Mouse (Mus musculus) left cerebral cortex, adult 2 months (tissue): Measurements from ENCODE around the gene Serpinb8. TPM values are rescaled to one million over a fixed set of nuclear protein-coding genes. Genes with fewer than 3 reads are reported as not detected.

Experiments used
- DNase-seq, 2 experiments: peaks; one replicate each; pipeline ENCODE4 v3.0.0; 2021 to 2022; ENCODE audit warnings: low spot score in 2 of 2, mixed read lengths in 1 of 2; ENCODE audit errors: extremely low spot score in 1 of 2
- H3K27ac ChIP-seq: fragments of 200-600 bp; 2 replicates; pipeline ENCODE4 v1.8.1; 2022
- H3K4me3 ChIP-seq: fragments of 200-600 bp; 2 replicates; pipeline ENCODE4 v1.8.1; 2022
- CTCF ChIP-seq: fragments of 200-600 bp; IDR thresholded peaks from 2 replicates; pipeline ENCODE4 v1.8.1; 2022; ENCODE audit warnings: antibody characterized with exemption, mild to moderate bottlenecking, moderate library complexity
- intact Hi-C: fragments of 180-260 bp; cut with DNase I; formaldehyde crosslinking; loops from one replicate; pipeline ENCODE4 v1.15.1; 2025
- total RNA-seq, 2 experiments: library from RNA; stranded (reverse); gene quantifications; 2 replicates each; pipeline ENCODE4 v1.2.3; 2021

Serpinb8 gene
- total RNA-seq, 2 experiments from 2014 or later: 16.0 to 17.7 TPM

- intact Hi-C loops: no loop called here
- Histone ChIP-seq H3K4me3 (no peak overlapping the region), H3K27ac (no peak overlapping the region)
- DNase-seq: no peak
- TF ChIP-seq CTCF: no peak
These were observed 1.2 kb upstream of the Serpinb8 start for GRCm38 (mm10) chr1:107588642-107589041.

DNA sequence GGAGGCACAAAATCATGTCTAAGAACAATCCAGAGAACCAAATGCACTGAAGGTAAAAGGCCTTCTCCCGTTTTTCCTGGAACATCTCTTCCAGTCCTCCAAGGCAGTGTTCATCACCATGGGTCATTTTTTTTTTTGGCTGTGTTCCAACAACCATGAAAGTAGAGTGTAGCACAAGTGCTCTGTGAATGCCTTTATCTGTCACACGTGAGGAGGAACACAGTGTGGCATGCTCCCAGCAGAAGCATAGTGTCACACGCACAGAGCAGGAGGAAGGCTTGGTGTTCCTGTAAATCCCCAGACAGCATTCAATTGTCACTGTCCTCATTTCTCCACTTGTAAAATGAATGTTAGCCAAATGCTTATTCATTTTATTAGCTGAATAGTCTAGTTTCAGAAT lies 2.8 kb downstream of the Serpinb8 start:
- intact Hi-C loops: loop anchor here (2.0 kb wide), 2 partner anchors 16 to 26 kb away; no protein-coding TSS in a partner anchor
- TF ChIP-seq CTCF: no peak
- DNase-seq: no peak
- H3K27ac ChIP-seq: no peak overlapping the region
- H3K4me3 ChIP-seq: no peak overlapping the region

- Histone ChIP-seq H3K4me3 (no peak overlapping the region), H3K27ac (no peak overlapping the region)
- DNase-seq: no peak
- intact Hi-C loops: loop anchor here (2.0 kb wide), 2 partner anchors 17 to 27 kb away; no protein-coding TSS in a partner anchor
- TF ChIP-seq CTCF: peak; percentile 46
These were observed 3.7 kb downstream of the Serpinb8 start for GRCm38 (mm10) chr1:107593469-107593868.

DNA sequence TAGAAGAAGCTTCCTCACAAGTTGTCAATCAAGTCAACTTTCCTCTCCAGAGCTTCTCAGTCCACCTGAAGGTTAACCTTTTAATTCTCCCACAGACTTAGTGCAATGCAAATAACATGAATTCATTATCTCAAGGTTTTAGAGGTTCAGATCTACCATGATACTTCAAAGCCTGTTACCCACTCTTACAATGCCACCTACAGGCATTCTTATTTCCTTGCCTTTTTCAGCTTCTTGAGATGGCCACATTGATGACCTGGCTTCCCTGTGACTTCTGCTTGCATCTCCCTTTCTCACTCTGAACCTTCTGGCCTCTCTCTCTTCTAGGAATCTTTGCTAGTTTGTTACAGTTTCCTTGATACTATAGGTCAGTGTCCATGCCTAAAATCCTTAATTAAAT lies 7.1 kb downstream of the Serpinb8 start:
- intact Hi-C loops: no loop called here

GRCm38 (mm10) chr1:107598476-107598875 lies 8.7 kb downstream of the Serpinb8 start:
- TF ChIP-seq CTCF: peak; percentile 77
- DNase-seq: no peak
- no peak overlapping the region for H3K4me3 ChIP-seq
- no peak overlapping the region for H3K27ac ChIP-seq
- intact Hi-C loops: loop anchor here (1.0 to 2.0 kb wide), 2 partner anchors 33 to 356 kb away; no protein-coding TSS in a partner anchor

More for the DNA sequence above, 7.1 kb downstream of the Serpinb8 start:
- Histone ChIP-seq H3K4me3 (no peak overlapping the region), H3K27ac (no peak overlapping the region)
- no peak for DNase-seq
- TF ChIP-seq CTCF: no peak

- intact Hi-C loops: no loop called here
- TF ChIP-seq CTCF: no peak
- Histone ChIP-seq H3K4me3 (no peak overlapping the region), H3K27ac (no peak overlapping the region)
- DNase-seq: no peak
These were observed 19.1 kb downstream of the Serpinb8 start for GRCm38 (mm10) chr1:107608942-107609341.

- intact Hi-C loops: no loop called here
- DNase-seq: no peak
- Histone ChIP-seq H3K27ac (no peak overlapping the region), H3K4me3 (no peak overlapping the region)
- TF ChIP-seq CTCF: no peak
These were observed 24.3 kb downstream of the Serpinb8 start for GRCm38 (mm10) chr1:107614087-107614486.

DNA sequence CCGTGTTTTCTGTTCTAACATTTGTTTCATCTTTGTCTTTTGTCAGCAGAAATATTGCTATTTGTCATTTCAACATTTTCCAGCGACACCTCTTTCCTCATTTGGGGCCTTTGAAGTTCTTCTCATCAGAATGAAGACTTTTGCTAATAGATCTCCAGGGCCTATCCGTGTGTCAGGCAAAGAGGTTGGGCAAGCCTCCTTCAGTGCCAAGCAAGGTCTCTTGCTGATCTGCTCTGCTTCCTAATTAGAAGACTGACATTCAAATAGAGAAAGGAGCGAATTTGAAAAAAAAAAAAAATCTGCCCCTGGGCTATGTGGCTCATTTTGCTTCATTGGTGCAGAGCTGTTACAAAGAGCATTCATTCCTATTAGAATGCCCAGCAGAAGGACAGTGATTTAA lies 32.2 kb downstream of the Serpinb8 start:
- no peak for DNase-seq
- Histone ChIP-seq H3K4me3 (no peak overlapping the region), H3K27ac (no peak overlapping the region)
- intact Hi-C loops: no loop called here
- TF ChIP-seq CTCF: no peak

DNA sequence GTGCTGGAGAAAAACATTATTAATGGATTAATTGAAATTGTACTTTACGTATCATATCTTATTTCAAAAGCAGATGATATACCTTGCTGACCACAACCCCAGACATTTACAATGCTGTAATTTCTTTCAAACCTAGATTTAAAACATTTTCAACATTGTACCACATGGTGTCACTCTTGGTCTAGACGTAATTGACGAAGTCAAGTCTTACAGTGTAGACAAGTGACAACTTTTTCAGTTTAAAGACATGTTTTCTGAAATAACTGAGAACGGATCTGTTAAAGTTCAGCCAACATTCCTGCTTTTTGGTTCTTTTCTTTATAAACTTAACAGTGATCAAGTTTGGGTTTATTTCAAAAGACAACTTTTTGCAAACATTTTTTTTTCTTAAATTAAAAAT lies 46.1 kb downstream of the Serpinb8 start:
- peak; percentile 67 for TF ChIP-seq CTCF
- Histone ChIP-seq H3K4me3 (no peak overlapping the region), H3K27ac (no peak overlapping the region)
- no peak for DNase-seq
- intact Hi-C loops: no loop called here

DNA sequence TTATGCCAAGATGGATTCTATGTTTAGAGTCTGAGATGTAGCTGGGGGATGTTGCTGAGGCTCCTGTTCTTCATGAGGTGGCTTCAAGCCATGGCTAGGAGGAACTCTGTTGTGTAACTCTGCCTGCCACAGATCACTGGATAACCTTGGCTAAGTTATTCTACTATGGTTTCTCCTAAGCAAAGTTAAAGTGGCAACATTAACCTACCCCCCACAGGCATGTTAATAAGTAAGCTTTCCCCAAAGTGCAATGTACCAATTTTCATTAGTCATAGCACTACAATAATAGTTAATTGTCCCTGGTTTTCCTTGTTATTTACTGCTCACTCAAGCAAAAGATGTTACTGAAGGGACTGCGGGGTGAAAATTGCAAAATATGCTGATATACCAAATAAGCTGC lies 48.2 kb downstream of the Serpinb8 start:
- no peak for TF ChIP-seq CTCF
- intact Hi-C loops: no loop called here
- Histone ChIP-seq H3K27ac (no peak overlapping the region), H3K4me3 (no peak overlapping the region)
- DNase-seq: no peak

- intact Hi-C loops: no loop called here
- no peak for DNase-seq
- Histone ChIP-seq H3K4me3 (no peak overlapping the region), H3K27ac (no peak overlapping the region)
- no peak for TF ChIP-seq CTCF
These were observed 48.7 kb downstream of the Serpinb8 start for GRCm38 (mm10) chr1:107638459-107638858.

DNA sequence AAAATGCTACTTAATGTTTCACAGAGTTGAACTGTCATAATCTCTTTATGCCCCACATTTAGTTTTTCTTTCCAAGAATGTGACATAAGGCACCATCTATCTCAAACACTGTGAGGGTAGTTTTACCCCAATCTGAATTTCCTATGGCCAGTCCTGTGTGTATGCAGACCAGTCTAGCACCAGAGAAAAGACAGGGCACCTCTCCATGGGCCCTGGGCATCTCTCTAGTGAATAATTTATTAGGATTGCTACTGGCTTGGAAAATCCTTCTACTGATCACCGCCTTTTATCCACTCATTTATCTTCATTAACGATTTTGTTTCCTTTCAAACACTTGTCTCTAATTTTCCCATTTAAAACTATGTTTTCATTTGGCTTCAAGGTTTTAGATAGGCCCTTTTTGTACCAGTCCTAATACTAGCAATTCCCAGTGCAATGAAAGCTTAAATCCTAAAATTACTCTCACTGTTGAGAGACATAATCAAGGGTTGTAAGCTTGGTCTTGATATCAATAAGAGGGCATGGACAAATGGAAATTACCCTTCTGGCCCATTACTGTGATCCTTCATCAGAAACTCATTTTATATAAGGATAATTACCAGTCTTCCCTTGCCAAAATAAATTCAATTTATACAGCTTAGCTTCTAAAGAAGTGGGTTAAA lies 52.8 kb downstream of the Serpinb8 start:
- intact Hi-C loops: no loop called here
- no peak for TF ChIP-seq CTCF
- no peak for DNase-seq
- no peak overlapping the region for H3K4me3 ChIP-seq
- H3K27ac ChIP-seq: no peak overlapping the region

DNA sequence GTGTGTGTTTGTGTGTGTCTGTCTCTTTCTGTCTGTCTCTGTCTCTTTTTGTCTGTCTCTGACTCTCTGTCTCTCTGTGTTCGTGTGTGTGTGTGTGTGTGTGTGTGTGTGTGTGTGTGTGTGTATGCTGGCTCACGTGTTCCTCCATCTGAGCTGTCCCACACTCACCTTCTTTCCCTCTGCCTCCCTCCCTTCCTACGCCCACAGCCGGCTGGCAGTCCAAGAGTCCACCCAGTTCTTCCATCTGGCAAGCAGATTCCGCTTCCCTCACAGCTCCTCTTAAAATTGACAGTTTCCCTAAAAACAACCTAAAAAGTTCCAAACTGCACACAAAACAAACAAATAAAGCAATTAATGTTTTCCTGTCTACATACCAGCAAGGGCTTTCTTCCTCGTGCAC lies 55.3 kb downstream of the Serpinb8 start:
- DNase-seq: peak; percentile 34 to 72
- Histone ChIP-seq H3K27ac (no peak overlapping the region), H3K4me3 (no peak overlapping the region)
- intact Hi-C loops: no loop called here
- no peak for TF ChIP-seq CTCF
